Mouse (Mus musculus): Measurements from ENCODE around the gene Afm.

DNA sequence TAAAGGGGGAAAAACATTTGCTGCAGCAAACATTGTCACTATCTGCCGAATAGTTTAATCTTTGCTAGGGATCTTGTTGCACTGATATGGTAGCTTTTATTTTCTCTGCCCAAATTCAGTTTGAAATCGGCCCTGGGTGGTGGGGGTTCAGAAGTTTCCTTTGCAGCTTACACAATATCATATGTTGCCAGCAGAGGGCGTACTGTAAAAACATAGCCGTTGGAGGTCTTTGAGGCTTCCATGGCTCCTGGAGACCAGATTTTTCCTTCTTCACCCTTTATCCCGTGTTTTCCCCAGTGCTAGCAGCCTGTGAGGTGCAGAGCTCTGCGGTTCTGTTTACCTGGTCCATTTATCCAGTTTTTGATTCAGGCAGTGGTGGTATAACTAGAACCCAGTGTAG, 82.7 kb downstream of the Afm start:
- TF ChIP-seq POLR2A (IDR thresholded peaks at IDR 0.05; ENCODE audit: insufficient read length, low read depth) (no peak), USF1 (IDR thresholded peaks at IDR 0.05; ENCODE audit: low read depth) (no peak), MYOD1 (IDR thresholded peaks at IDR 0.05; ENCODE audit: control insufficient read depth in 1 of 3, insufficient read length in 2 of 3, low read depth in 2 of 3) (no peak), TCF3 (IDR thresholded peaks at IDR 0.05; ENCODE audit: insufficient read length, low read depth) (no peak), CEBPB (IDR thresholded peaks at IDR 0.05; ENCODE audit: insufficient read depth, poor library complexity, severe bottlenecking) (no peak), TCF12 (IDR thresholded peaks at IDR 0.05; ENCODE audit: insufficient read depth, poor library complexity, severe bottlenecking) (no peak), POLR2AphosphoS2 (IDR thresholded peaks at IDR 0.05; ENCODE audit: insufficient read length, low read depth) (no peak), E2F4 (IDR thresholded peaks at IDR 0.05; ENCODE audit: insufficient read depth) (no peak)
